Mouse (Mus musculus) heart, postnatal 36 days (tissue): ENCODE measurements at regions not wholly inside any gene's neighbourhood (a gene's known extent, or its start where the extent isn't known, plus 50 kb on each side); places are given as distances from the start of the nearest gene placed in this dataset.

ENCODE experiments used
- DNase-seq, 2 experiments: peaks; one replicate each; pipeline ENCODE4 v3.0.0; 2021 to 2022
- intact Hi-C: fragments of 180-260 bp; cut with DNase I; formaldehyde crosslinking; loops from one replicate; pipeline ENCODE4 v1.15.1; 2025

DNA sequence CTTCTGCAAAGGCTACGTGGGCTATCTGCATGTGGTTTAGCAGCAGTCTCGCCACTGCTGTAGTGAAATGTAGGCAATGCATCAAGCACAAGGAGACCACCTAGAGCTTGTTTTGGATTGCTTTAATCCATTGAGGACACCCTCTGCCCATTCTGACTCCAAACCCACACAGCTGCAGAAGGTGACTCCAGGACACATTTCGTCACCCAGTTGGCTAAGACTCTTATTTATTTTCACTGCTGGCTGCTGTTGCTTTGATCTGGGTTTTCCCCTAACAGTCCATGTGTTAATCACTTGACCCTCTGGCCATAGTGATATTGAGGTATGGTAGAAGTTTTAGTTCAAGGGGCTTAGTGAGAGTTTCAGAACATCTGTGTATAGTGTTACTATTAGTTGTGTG is 179.2 kb upstream of the Gm5148 start:
- intact Hi-C loops: no loop called here
- DNase-seq: peak in 1 of 2 experiments; percentile 45

DNA sequence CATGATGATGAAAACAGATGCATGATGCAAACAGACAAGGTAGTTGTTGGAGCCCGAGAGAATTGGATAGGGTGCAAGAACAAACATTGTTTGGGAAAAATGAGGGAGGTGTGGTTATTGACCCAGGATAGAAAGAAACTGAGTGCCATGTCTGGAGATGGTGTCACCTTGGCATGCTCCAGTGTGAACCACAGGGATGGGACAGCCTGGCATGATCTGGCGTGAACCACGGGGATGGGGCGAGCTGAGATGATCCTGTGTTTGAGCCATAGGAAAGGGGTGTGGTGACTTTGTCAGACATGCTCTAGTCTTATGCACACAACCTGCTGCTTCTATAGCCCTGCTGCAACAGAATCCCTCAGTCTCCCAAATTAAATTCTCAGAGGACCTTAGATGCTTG is 178.7 kb upstream of the Gm5148 start:
- intact Hi-C loops: no loop called here
- no peak for DNase-seq

DNA sequence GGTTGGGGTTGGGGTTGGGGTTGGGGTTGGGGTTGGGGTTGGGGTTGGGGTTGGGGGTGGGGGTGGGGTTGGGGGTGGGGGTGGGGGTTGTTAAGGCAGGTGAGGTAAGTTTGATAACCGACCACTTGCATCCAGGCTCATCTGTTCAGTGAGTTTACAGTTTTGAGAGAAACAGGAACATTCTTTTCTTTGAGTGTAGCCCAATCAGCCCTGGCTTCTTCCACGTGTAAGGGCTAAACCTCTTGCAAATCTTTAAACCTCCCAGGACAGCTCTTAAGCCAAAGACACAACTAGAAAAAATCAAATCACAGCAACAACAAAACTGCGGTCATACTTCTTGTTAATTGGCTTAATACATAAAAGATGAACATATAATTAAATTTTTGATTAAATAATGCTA is 173.1 kb upstream of the Gm5148 start:
- DNase-seq: no peak
- intact Hi-C loops: no loop called here

DNA sequence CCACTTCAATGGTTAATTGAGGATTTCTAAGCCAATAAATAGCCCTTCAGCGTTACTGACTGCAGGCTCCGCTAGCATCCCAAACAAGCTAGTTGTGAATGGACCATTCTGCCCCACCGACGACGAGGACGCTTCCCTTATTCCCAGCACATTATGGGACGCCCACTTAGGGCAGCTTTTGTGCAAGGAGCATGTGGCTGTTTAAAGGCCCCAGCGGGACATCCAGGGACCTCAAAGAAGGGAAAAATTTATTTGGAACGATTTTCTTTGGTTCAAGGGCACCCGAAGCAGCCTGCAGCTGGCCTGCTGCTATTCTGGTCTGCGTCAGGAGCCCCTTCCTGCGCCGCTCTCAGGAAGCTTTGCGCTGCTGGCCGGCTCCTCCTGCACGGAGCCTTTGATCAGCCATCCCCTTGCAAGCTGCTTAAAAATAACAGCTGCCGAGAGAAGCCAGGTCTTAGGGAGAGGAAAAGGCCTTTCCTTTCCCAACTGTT is 172.6 kb upstream of the Gm5148 start:
- peak; percentile 51 to 57 for DNase-seq
- intact Hi-C loops: no loop called here

DNA sequence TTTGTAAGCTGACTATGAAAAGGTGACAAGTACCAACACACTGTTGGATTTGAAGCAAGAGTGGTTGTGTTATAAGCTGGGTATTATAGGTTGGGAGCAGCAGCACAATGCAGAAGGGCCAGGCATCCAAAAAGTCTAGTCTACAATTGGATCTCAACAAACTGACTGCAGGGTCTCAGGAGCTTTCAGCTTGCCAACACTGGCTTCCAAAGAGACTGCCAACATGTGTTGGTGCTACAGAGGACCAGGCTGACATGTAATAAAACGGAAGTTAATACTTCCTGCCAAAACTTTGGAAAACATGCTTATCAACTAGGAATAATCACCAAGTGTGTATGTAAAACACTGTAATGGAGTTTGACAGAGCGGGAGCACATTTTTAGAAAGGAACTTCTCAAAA is 170.3 kb upstream of the Gm5148 start:
- intact Hi-C loops: no loop called here
- DNase-seq: no peak

GRCm38 (mm10) chr3:37890202-37890601 is 165.9 kb upstream of the Gm5148 start:
- intact Hi-C loops: no loop called here
- no peak for DNase-seq

DNA sequence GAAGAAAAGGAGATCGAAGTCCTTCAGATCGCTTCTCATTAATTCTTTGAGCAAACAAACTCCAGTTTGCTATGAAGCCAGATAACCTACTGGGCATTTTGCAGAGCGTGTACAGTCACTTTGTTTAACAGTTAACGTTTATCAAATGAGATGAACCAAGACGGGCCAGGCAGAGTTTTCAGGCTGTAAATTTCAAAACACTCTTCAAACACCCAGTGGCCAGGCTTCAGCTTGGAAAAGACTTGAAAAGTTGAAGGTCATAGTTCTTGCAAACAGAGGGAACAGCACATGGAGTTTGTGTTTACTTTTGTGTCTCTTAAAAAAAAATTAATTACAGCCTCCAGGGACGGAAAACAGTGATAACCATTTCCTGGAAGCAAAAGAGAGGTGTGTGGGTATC is 164.2 kb upstream of the Gm5148 start:
- DNase-seq: no peak
- intact Hi-C loops: no loop called here

- intact Hi-C loops: no loop called here
- no peak for DNase-seq
Observed at GRCm38 (mm10) chr3:37887711-37888110, 163.4 kb upstream of the Gm5148 start.

GRCm38 (mm10) chr3:37886705-37887454 is 162.6 kb upstream of the Gm5148 start:
- intact Hi-C loops: no loop called here
- DNase-seq: no peak

- intact Hi-C loops: no loop called here
- no peak for DNase-seq
Observed at GRCm38 (mm10) chr3:37885776-37886175, 161.5 kb upstream of the Gm5148 start.

DNA sequence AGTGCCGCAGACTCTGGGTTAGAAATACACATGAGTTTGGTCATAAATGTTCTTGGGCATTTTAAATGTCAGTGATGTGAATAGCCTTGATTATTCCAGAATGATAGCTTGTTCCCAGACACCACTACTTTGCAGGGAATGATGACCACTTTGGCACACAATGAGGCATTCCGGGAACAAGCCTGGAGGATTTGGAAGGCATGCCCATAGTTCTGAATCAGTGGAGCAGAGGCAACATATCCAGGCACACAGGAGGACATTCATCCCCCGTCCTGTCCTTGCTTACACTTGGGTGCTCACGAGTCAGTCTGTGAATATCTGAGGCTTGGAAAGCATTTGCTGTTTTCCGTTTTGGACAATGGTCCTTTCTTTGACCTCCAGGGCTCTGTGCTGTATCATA is 158.1 kb upstream of the Gm5148 start:
- DNase-seq: peak; percentile 45 to 46
- intact Hi-C loops: no loop called here

- intact Hi-C loops: no loop called here
Observed at GRCm38 (mm10) chr3:37881016-37881415, 156.7 kb upstream of the Gm5148 start.

GRCm38 (mm10) chr3:37879056-37879455 is 154.8 kb upstream of the Gm5148 start:
- intact Hi-C loops: loop anchor here (5.0 kb wide), 1 partner anchor 58 kb away; no protein-coding TSS in a partner anchor
- DNase-seq: no peak

More at GRCm38 (mm10) chr3:37881016-37881415, 156.7 kb upstream of the Gm5148 start:
- no peak for DNase-seq

DNA sequence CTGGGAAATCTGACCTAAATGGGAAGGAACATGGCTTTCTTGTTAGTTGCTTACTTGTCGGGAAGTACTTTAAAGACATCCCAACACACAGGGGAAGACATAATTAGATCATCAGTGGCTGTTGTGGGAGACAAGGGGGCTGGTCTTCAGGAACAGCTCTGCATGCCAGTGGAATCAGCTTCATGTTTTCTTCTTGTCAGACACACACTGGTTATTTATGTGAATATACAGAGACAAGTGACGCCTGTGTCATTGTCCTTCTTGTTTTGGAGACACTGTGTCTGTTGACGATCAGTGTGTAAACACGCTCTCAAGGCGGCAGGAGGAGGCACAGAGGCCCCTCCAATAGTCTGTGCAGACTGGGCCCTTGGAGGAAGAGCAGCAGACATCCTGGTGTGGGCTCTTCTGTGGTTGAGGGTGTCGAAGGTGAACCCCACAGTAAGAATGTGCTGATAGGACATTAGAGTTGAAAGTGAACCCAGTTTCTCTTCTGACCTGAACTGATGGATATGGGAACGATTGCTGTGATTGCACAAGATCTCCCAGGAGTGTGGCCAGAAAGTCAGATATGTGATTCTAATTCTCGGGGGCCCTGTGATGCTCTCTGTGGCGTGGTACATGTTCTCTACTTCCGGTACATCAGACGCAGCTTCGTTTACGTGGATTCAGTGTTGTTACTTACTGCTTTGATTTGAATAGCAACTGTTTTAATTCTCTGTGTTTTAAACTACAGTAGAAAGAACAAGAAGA is 151.9 kb upstream of the Gm5148 start:
- DNase-seq: no peak
- intact Hi-C loops: loop anchor here (5.0 kb wide), 1 partner anchor 61 kb away; no protein-coding TSS in a partner anchor

- intact Hi-C loops: loop anchor here (5.0 kb wide), 1 partner anchor 62 kb away; no protein-coding TSS in a partner anchor
- peak; percentile 71 to 84 for DNase-seq
Observed at GRCm38 (mm10) chr3:37875331-37876015, 151.2 kb upstream of the Gm5148 start.

GRCm38 (mm10) chr3:37874864-37875263 is 150.6 kb upstream of the Gm5148 start:
- DNase-seq: peak; percentile 20 to 45
- intact Hi-C loops: loop anchor here (5.0 kb wide), 1 partner anchor 62 kb away; no protein-coding TSS in a partner anchor

DNA sequence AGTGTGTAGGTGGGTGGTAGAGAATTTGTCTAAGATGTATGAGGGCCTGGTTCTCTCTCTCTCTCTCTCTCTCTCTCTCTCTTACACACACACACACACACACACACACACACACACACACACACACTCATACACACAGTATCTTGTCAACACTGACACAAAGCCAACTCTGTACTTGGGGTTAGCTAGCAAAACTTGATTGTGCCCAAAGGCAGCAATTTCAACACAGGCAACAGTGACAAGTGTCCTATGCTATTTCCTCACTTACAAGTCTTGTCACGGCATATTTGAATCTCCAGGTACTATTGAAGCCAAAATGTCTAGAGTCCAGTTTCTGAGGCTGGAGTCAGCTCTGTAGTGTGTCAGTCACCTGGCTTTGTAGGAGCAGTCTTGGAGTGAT is 150.1 kb upstream of the Gm5148 start:
- no peak for DNase-seq
- intact Hi-C loops: no loop called here

GRCm38 (mm10) chr3:37872329-37872728 is 148.0 kb upstream of the Gm5148 start:
- intact Hi-C loops: no loop called here
- DNase-seq: no peak

- DNase-seq: no peak
- intact Hi-C loops: no loop called here
Observed at GRCm38 (mm10) chr3:37871076-37871475, 146.8 kb upstream of the Gm5148 start.

GRCm38 (mm10) chr3:37868454-37868853 is 144.2 kb upstream of the Gm5148 start:
- peak in 1 of 2 experiments; percentile 18 for DNase-seq
- intact Hi-C loops: no loop called here

- intact Hi-C loops: no loop called here
- no peak for DNase-seq
Observed at GRCm38 (mm10) chr3:37862756-37863155, 138.5 kb upstream of the Gm5148 start.
